Mouse (Mus musculus) liver, embryonic 14.5 days (tissue): ENCODE measurements around the gene Atp1a4.

Source experiments
- CTCF ChIP-seq: IDR thresholded peaks from 2 replicates; pipeline ENCODE4 v1.5.1; 2016; ENCODE audit warnings: antibody characterized with exemption, low read depth, control low read depth
- EP300 ChIP-seq: IDR thresholded peaks from 2 replicates; pipeline ENCODE4 v1.6.1; 2016; ENCODE audit warnings: antibody characterized with exemption, low read depth

DNA sequence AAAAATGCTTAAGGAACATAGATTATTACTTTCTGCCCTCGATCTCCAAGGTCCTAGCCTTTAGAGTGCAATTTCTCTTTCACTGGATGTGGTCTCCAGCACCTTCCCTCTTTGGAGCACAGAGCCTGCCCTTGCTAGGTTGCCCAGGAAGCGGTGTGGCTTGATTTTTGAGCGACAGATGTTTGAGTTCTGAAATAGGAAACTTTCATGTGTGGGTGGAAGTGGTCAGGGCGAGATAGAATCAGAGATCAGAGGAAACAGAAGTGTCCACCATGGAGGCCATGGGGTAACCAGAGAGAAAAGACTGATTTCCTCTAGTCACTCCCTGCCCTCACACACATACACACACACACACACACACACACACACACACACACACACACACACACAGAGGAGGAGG lies 48.0 kb upstream of the Atp1a4 start:
- TF ChIP-seq EP300 = no peak
- TF ChIP-seq CTCF = no peak
